Mouse (Mus musculus) limb, embryonic 14.5 days (tissue): Measurements from ENCODE around the gene St3gal3. TPM values are rescaled to one million over a fixed set of nuclear protein-coding genes. Genes with fewer than 3 reads are reported as not detected.

Experiments
- ATAC-seq: fragments of 200-750 bp; cut with Nextera tagmentation; 2 replicates; pipeline ENCODE4 v1.8.0; 2017; ENCODE audit warnings: low read depth, moderate number of reproducible peaks, moderate TSS enrichment; ENCODE audit not compliant: low FRiP score
- DNase-seq: peaks from one replicate; pipeline ENCODE4 v3.0.0-alpha.2; 2015; ENCODE audit warnings: low spot score
- H3K27ac ChIP-seq: fragments of 300-500 bp; sonication (generic); replicated peaks from 2 replicates; pipeline ENCODE4 v1.5.1; 2014; ENCODE audit warnings: low read depth, mild to moderate bottlenecking, low read length, moderate library complexity, mixed read lengths
- H3K27me3 ChIP-seq: fragments of 300-500 bp; sonication (generic); 2 replicates; pipeline ENCODE4 v1.6.1; 2014; ENCODE audit warnings: low read length, mixed read lengths; ENCODE audit not compliant: control insufficient read depth, insufficient read depth
- H3K36me3 ChIP-seq: fragments of 300-500 bp; sonication (generic); 2 replicates; pipeline ENCODE4 v1.6.1; 2014; ENCODE audit warnings: mild to moderate bottlenecking, low read length, moderate library complexity, mixed read lengths; ENCODE audit not compliant: control insufficient read depth, insufficient read depth
- H3K4me1 ChIP-seq: fragments of 300-500 bp; sonication (generic); 2 replicates; pipeline ENCODE4 v1.6.1; 2014; ENCODE audit warnings: antibody characterized with exemption, low read length, mixed read lengths; ENCODE audit not compliant: control insufficient read depth, insufficient read depth
- H3K4me2 ChIP-seq: fragments of 300-500 bp; sonication (generic); replicated peaks from 2 replicates; pipeline ENCODE4 v1.6.1; 2014; ENCODE audit warnings: low read depth, mild to moderate bottlenecking, low read length, moderate library complexity; ENCODE audit not compliant: severe bottlenecking
- H3K4me3 ChIP-seq: fragments of 300-500 bp; sonication (generic); replicated peaks from 2 replicates; pipeline ENCODE4 v1.5.1; 2014; ENCODE audit warnings: low read length
- H3K9ac ChIP-seq: fragments of 300-500 bp; sonication (generic); 2 replicates; pipeline ENCODE4 v1.6.1; 2014; ENCODE audit warnings: mild to moderate bottlenecking, low read depth, low read length, moderate library complexity; ENCODE audit not compliant: severe bottlenecking
- H3K9me3 ChIP-seq: fragments of 300-500 bp; sonication (generic); 2 replicates; pipeline ENCODE4 v1.6.1; 2016; ENCODE audit warnings: low read length; ENCODE audit not compliant: control insufficient read depth
- POLR2A ChIP-seq: fragments of 200-500 bp; IDR thresholded peaks from 2 replicates; pipeline ENCODE4 v1.8.0; 2012; ENCODE audit warnings: inconsistent platforms, mild to moderate bottlenecking, moderate library complexity, borderline replicate concordance; ENCODE audit not compliant: insufficient read depth, insufficient read length; ENCODE audit errors: extremely low read depth
- WGBS: fragments of 180-500 bp; shearing (Covaris S2); extraction: QIAGEN DNeasy Blood & Tissue Kit; methylation state at CpG from one replicate; pipeline ENCODE4 v1.1.7; 2014; 5-methylcytosine and 5-hydroxymethylcytosine counted together
- polyA plus RNA-seq, 2 experiments: library from polyadenylated mRNA; depleted of rRNA in 1 of 2; stranded (reverse) in 1 of 2; unstranded in 1 of 2; fragments of >200 nt; fragmentation: Nextera tagmentation in 1 of 2; extraction: Ambion mirVana in 1 of 2; gene quantifications; 2 replicates each; pipeline versions ENCODE4 v1.2.1 to v1.2.3; 2012 to 2014

St3gal3 gene
- polyA plus RNA-seq, 2 experiments, result 5.4 to 26.1 TPM

- H3K9me3 ChIP-seq, result no peaks in the 10 kb centered on the region
- WGBS, result 17% methylated on average over 9 of the region's 9 CpGs
- H3K4me3 ChIP-seq, result no peak overlapping the region
- H3K4me2 ChIP-seq, result no peak overlapping the region
- H3K36me3 ChIP-seq, result 0 out of 2 replicates have a peak, but pooled peaks cover 3% of the 10 kb centered on the region
- TF ChIP-seq POLR2A, result no peak
- 0 out of 2 replicates have a peak overlapping the region, but pooled peaks have one; percentile 3 for H3K27ac ChIP-seq
- H3K9ac ChIP-seq, result no peak overlapping the region
- H3K27me3 ChIP-seq, result no peaks in the 10 kb centered on the region
- ATAC-seq (no peak), DNase-seq (no peak)
- peaks cover 37% of the 10 kb centered on the region for H3K4me1 ChIP-seq
Measured at GRCm38 (mm10) chr4:118041145-118041544, 93.6 kb downstream of the St3gal3 start.

DNA sequence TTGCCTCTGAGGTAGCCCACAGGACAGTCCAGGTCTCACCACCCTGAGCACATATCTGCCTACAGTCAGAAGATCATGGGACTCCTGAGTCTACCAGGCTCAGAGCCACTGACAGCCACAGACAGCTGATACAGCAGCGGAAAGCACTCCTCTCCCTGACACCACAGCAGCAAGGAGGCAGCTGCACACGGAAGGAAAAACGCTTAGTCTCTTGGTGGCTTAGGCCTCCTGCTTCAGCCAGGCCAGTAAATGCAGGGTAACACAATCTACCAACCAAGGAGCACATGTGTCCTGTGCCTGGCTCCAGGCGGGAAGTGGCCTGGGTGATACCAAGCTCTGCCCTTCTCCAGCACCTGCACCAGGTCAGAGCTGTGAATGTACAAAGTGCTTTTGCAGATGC, 94.1 kb downstream of the St3gal3 start:
- ATAC-seq (peak; percentile 50; the same call in 1 of the 2 replicates), DNase-seq (peak; percentile 44)
- H3K9ac ChIP-seq, result no peak overlapping the region
- 0 out of 2 replicates have a peak, but pooled peaks cover 3% of the 10 kb centered on the region for H3K36me3 ChIP-seq
- H3K9me3 ChIP-seq, result no peaks in the 10 kb centered on the region
- TF ChIP-seq POLR2A, result no peak
- H3K27ac ChIP-seq, result peak overlapping the region; percentile 21; the same call in 1 of the 2 replicates
- no peak overlapping the region for H3K4me2 ChIP-seq
- no peak overlapping the region for H3K4me3 ChIP-seq
- H3K27me3 ChIP-seq, result no peaks in the 10 kb centered on the region
- H3K4me1 ChIP-seq, result peaks cover 37% of the 10 kb centered on the region
- WGBS, result 22% methylated on average over 4 of the region's 4 CpGs

- ATAC-seq (no peak), DNase-seq (no peak)
- no peak overlapping the region for H3K4me3 ChIP-seq
- H3K36me3 ChIP-seq, result 0 out of 2 replicates have a peak, but pooled peaks cover 3% of the 10 kb centered on the region
- no peak for TF ChIP-seq POLR2A
- peaks cover 33% of the 10 kb centered on the region for H3K4me1 ChIP-seq
- H3K27me3 ChIP-seq, result no peaks in the 10 kb centered on the region
- H3K27ac ChIP-seq, result no peak overlapping the region
- WGBS, result 78% methylated on average over 5 of the region's 5 CpGs
- no peak overlapping the region for H3K9ac ChIP-seq
- H3K9me3 ChIP-seq, result no peaks in the 10 kb centered on the region
- H3K4me2 ChIP-seq, result no peak overlapping the region
Measured at GRCm38 (mm10) chr4:118039964-118040363, 94.8 kb downstream of the St3gal3 start.

DNA sequence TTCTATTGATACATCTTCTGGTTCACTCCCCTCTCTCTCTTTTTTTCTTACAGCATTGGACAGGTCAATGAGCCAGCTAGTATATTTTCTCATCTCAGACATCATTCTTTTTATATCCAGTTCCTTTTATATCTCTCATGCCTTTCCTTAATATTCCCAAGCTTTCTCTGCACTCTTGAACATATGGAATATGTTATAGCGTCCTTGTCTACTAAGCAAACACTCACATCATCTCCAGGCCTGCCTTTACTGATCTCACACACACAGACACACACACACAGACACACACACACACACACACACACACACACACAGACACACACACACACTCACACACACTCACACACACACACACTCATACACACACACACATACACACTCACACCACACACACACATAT, 96.7 kb downstream of the St3gal3 start:
- DNase-seq (no peak), ATAC-seq (no peak)
- H3K4me2 ChIP-seq, result no peak overlapping the region
- H3K36me3 ChIP-seq, result no peaks in the 10 kb centered on the region
- no peak overlapping the region for H3K27ac ChIP-seq
- TF ChIP-seq POLR2A, result no peak
- no peak overlapping the region for H3K9ac ChIP-seq
- WGBS, result 48% methylated on average over 1 of the region's 1 CpGs
- no peaks in the 10 kb centered on the region for H3K9me3 ChIP-seq
- H3K27me3 ChIP-seq, result no peaks in the 10 kb centered on the region
- peaks cover 27% of the 10 kb centered on the region for H3K4me1 ChIP-seq
- no peak overlapping the region for H3K4me3 ChIP-seq

GRCm38 (mm10) chr4:118037406-118037805, 97.3 kb downstream of the St3gal3 start:
- H3K4me2 ChIP-seq, result no peak overlapping the region
- no peak overlapping the region for H3K4me3 ChIP-seq
- no peaks in the 10 kb centered on the region for H3K27me3 ChIP-seq
- H3K27ac ChIP-seq, result peak overlapping the region; percentile 73; the same call in 1 of the 2 replicates
- H3K36me3 ChIP-seq, result no peaks in the 10 kb centered on the region
- H3K9ac ChIP-seq, result no peak overlapping the region
- DNase-seq, result peak; percentile 55
- no peak for TF ChIP-seq POLR2A
- no peak for ATAC-seq
- no peaks in the 10 kb centered on the region for H3K9me3 ChIP-seq
- H3K4me1 ChIP-seq, result peaks cover 27% of the 10 kb centered on the region
- WGBS, result 30% methylated on average over 5 of the region's 5 CpGs

- H3K36me3 ChIP-seq, result no peaks in the 10 kb centered on the region
- H3K9me3 ChIP-seq, result no peaks in the 10 kb centered on the region
- no peak overlapping the region for H3K27ac ChIP-seq
- no peak overlapping the region for H3K4me3 ChIP-seq
- H3K4me2 ChIP-seq, result no peak overlapping the region
- TF ChIP-seq POLR2A, result no peak
- DNase-seq, result no peak
- no peak overlapping the region for H3K9ac ChIP-seq
- no peaks in the 10 kb centered on the region for H3K27me3 ChIP-seq
- 70% methylated on average over 4 of the region's 4 CpGs for WGBS
- H3K4me1 ChIP-seq, result peaks cover 25% of the 10 kb centered on the region
- ATAC-seq, result no peak
Measured at GRCm38 (mm10) chr4:118036531-118036930, 98.2 kb downstream of the St3gal3 start.
